16 mouse cellular contexts compared by ENCODE assay signal in the genomic region with DNA sequence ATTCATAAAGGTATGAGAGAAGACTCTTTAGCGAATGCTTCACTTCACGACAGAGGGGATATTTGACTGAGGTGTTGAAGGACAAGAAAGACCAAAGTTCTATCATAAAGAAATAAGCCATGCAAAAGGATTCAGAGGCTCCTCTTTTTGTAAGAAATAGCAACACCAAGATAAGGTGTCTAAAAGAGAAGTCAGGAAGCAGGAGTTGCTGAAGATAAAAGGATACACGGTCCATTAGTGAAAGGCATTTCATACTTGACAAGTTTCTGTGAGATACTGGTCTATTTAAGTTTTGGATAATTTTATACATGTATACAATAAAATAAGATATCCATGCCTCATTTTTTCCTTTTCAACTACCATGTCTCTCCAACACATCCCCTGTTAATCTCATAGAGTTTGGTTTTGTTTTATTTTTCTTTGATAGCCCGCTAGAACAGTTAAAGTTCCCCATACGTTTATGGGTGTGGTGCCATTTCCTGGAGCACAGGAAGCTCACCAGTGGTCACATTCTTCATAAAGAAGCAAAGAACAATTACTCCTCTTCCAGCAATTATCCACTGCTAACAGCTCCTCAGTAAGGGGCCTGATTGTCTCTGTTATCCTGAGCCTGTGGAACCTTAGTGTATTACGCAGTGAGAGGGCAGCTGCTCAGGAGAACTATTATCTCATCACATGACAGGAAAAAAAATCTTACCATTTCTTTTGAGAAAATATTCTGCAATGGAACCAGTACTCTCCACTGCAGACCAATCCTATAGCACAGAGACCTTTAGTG. TPM values are rescaled to one million over a fixed set of nuclear protein-coding genes. Genes with fewer than 3 reads are reported as not detected.
DNase-seq lines count a peak whose midpoint lies in the region; ATAC-seq and TF ChIP-seq lines count a peak whose summit lies in the region.
"Had no signal": no experiment of that assay in that cellular context is flagged by ENCODE, and none has a peak within 500 bp of the region (broad histone marks: within the 10 kb centered on the region; RNA-seq: fewer than 3 reads in every experiment).

No protein-coding gene starts in this region.

- no peak overlapping the region for H3K9ac ChIP-seq in heart, postnatal 0 days (replicated peaks; ENCODE audit: low read depth, low read length)
- no peak overlapping the region for H3K9ac ChIP-seq in midbrain, embryonic 11.5 days (ENCODE audit: low read length)
- H3K9ac ChIP-seq: embryonic facial prominence, embryonic 12.5 days; hindbrain, embryonic 13.5 days had no signal

- intact Hi-C loops in heart, postnatal 10 days (cut with DNase I): no loop called here

- H3K4me1 ChIP-seq in heart, postnatal 0 days (ENCODE audit: control insufficient read depth, insufficient read depth): 0 out of 2 replicates have a peak, but pooled peaks cover 6% of the 10 kb centered on the region
- peaks cover 49% of the 10 kb centered on the region for H3K4me1 ChIP-seq in megakaryocyte, embryonic 14.5 days
- no peaks in the 10 kb centered on the region for H3K4me1 ChIP-seq in midbrain, embryonic 11.5 days (ENCODE audit: control insufficient read depth, insufficient read depth, low read length)
- H3K4me1 ChIP-seq: embryonic facial prominence, embryonic 12.5 days; hindbrain, embryonic 13.5 days had no signal

- no peaks in the 10 kb centered on the region for H3K9me3 ChIP-seq in heart, postnatal 0 days (replicated peaks; ENCODE audit: control insufficient read depth, low read length)
- H3K9me3 ChIP-seq in megakaryocyte, embryonic 14.5 days: no peaks in the 10 kb centered on the region
- no peaks in the 10 kb centered on the region for H3K9me3 ChIP-seq in midbrain, embryonic 11.5 days (ENCODE audit: control insufficient read depth, low read length)
- H3K9me3 ChIP-seq: embryonic facial prominence, embryonic 12.5 days; hindbrain, embryonic 13.5 days had no signal

- 47% methylated on average over 6 of the region's 6 CpGs for WGBS in heart, postnatal 0 days
- WGBS in midbrain, embryonic 11.5 days: 83% methylated on average over 6 of the region's 6 CpGs

- no peak overlapping the region for H3K4me2 ChIP-seq in heart, postnatal 0 days (ENCODE audit: low read depth, low read length)
- H3K4me2 ChIP-seq in midbrain, embryonic 11.5 days: no peak overlapping the region
- H3K4me2 ChIP-seq: embryonic facial prominence, embryonic 12.5 days; hindbrain, embryonic 13.5 days had no signal

- no peak overlapping the region for H3K4me3 ChIP-seq in heart, postnatal 0 days (ENCODE audit: low read depth, low read length)
- H3K4me3 ChIP-seq in megakaryocyte, embryonic 14.5 days (replicated peaks): peak overlapping the region; percentile 70
- no peak overlapping the region for H3K4me3 ChIP-seq in midbrain, embryonic 11.5 days (ENCODE audit: low read depth, low read length)
- H3K4me3 ChIP-seq: embryonic facial prominence, embryonic 12.5 days; hindbrain, embryonic 13.5 days had no signal

- H3K36me3 ChIP-seq in heart, postnatal 0 days (replicated peaks; ENCODE audit: control insufficient read depth, insufficient read depth, low read length): no peaks in the 10 kb centered on the region
- peaks cover under 1% of the 10 kb centered on the region for H3K36me3 ChIP-seq in megakaryocyte, embryonic 14.5 days (replicated peaks; ENCODE audit: low read length)
- no peaks in the 10 kb centered on the region for H3K36me3 ChIP-seq in midbrain, embryonic 11.5 days (ENCODE audit: control insufficient read depth, insufficient read depth, low read length)
- H3K36me3 ChIP-seq: embryonic facial prominence, embryonic 12.5 days had no signal

- DNase-seq in heart, postnatal 0 days (ENCODE audit: low spot score): peak; percentile 41
- no peak for DNase-seq in heart, postnatal 10 days
- DNase-seq in ES-CJ7 (ENCODE audit: low read depth, low spot score): peak; percentile 73
- no peak for DNase-seq in kidney, postnatal 36 days
- no peak for DNase-seq in midbrain, embryonic 11.5 days (ENCODE audit: low spot score, missing footprints)
- no peak for DNase-seq in layer of hippocampus, adult 11-12 months (ENCODE audit: low spot score)
- DNase-seq: cerebellum, postnatal 25 days; kidney, adult 18-20 months; kidney, postnatal 4 days; lung, postnatal 4 days; right cerebral cortex, adult 18-20 months; thymus, adult 18-20 months had no signal

- TF ChIP-seq CTCF in heart, postnatal 0 days (IDR thresholded peaks at IDR 0.05; ENCODE audit: low read depth): no peak

- TF ChIP-seq EP300 in heart, postnatal 0 days (IDR thresholded peaks at IDR 0.05; ENCODE audit: low read depth): no peak

- H3K27me3 ChIP-seq in heart, postnatal 0 days (ENCODE audit: control insufficient read depth, insufficient read depth, low read length): no peaks in the 10 kb centered on the region
- H3K27me3 ChIP-seq in megakaryocyte, embryonic 14.5 days (replicated peaks): no peaks in the 10 kb centered on the region
- H3K27me3 ChIP-seq in midbrain, embryonic 11.5 days (ENCODE audit: control insufficient read depth, insufficient read depth, low read length): no peaks in the 10 kb centered on the region
- H3K27me3 ChIP-seq: embryonic facial prominence, embryonic 12.5 days; hindbrain, embryonic 13.5 days had no signal

- peak; percentile 60 for ATAC-seq in heart, postnatal 0 days (ENCODE audit: insufficient read depth, low read depth)
- ATAC-seq in activated CD4-positive, CD25-positive, alpha-beta regulatory T cell, adult 4 months: peak; percentile 62
- no peak for ATAC-seq in midbrain, embryonic 11.5 days (ENCODE audit: low FRiP score)

- no peak overlapping the region; the same call in 1 of the 2 replicates for H3K27ac ChIP-seq in heart, postnatal 0 days (ENCODE audit: low read depth)
- no peak overlapping the region for H3K27ac ChIP-seq in midbrain, embryonic 11.5 days (ENCODE audit: low read depth, low read length)
- H3K27ac ChIP-seq: embryonic facial prominence, embryonic 12.5 days; hindbrain, embryonic 13.5 days had no signal

RNA-seq across cellular contexts. Expression of a gene that starts 11.1 kb away (rescaled TPM):
- total RNA-seq in heart, postnatal 0 days (2014; rRNA removed; ENCODE audit: low replicate concordance): 83.9 and 96.4 TPM in 2 replicates
- 123 and 126 TPM in 2 replicates for polyA plus RNA-seq in heart, postnatal 0 days (2015; fragmentation: Nextera tagmentation; extraction: Ambion mirVana)
- total RNA-seq in heart, postnatal 10 days (2021): 10 to 100 TPM; 65.5 to 73.4 TPM
- polyA plus RNA-seq in activated CD4-positive, CD25-positive, alpha-beta regulatory T cell, adult 4 months (2017; shearing (Covaris generic)): 10 to 100 TPM; 73.0 to 78.7 TPM
- polyA plus RNA-seq in megakaryocyte, embryonic 14.5 days (2012; ENCODE audit: insufficient read depth, low replicate concordance): 164 and 202 TPM in 2 replicates
- 113 and 121 TPM in 2 replicates for polyA plus RNA-seq in midbrain, embryonic 11.5 days (2014; fragmentation: Nextera tagmentation; extraction: Ambion mirVana)

Comparison
In these comparisons a context has a peak if more than half of its experiments do, and no peak if none do; other contexts are left out.
1. DNase-seq: peak in heart, postnatal 0 days (single experiment) and ES-CJ7 (single experiment); none in heart, postnatal 10 days (0 of 2), kidney, postnatal 36 days (0 of 2), midbrain, embryonic 11.5 days (single experiment) and layer of hippocampus, adult 11-12 months (single experiment).